Mouse (Mus musculus): ENCODE data around the gene Olfr1215.
"Not testable (repeated sequence)": the region's sequence is repeated elsewhere in the genome, so short reads cannot be mapped to it uniquely, and the experiment has no call there.

The Olfr1215 gene

DNA sequence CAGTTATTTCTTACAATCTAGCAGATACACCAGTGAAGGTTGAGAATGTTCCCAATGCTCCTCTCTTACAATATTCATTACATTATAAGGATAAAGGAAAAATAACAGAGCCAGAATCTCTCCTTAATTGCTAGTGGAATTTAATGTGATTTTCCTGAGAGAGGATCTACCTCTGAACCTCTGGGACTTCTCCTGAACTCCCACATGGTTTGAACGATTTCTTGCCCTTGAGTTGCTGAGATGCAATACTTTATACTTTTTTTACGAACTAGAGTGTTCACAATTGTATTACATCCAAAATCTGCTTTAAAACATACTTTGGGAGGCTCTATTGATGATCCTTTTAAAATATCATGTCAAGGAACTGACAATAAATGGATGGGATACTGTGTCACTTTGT lies at the start of gene Olfr1215:
TSS of gene Olfr1215 (minus strand) at position 101 of the 400 bp plus-strand sequence.
- no peak for DNase-seq (ENCODE audit: extremely low read depth, insufficient read length, low spot score)

- DNase-seq (ENCODE audit: extremely low read depth, insufficient read length, low spot score): no peak
These were observed 25.2 kb upstream of the Olfr1215 start, which contains the start of gene Olfr1217 for GRCm38 (mm10) chr2:89031965-89032364. Gene Olfr1217, minus strand, starts transcription at chr2:89032065.

- not testable (repeated sequence) for DNase-seq (ENCODE audit: extremely low read depth, insufficient read length, low spot score)
These were observed 14.7 kb upstream of the Olfr1215 start for GRCm38 (mm10) chr2:89021436-89021835.

GRCm38 (mm10) chr2:89018240-89018639 lies 11.5 kb upstream of the Olfr1215 start, which contains the start of gene Olfr1216:
Gene Olfr1216, minus strand, starts transcription at chr2:89018340.
- no peak for DNase-seq (ENCODE audit: extremely low read depth, insufficient read length, low spot score)

- no peak for DNase-seq (ENCODE audit: extremely low read depth, insufficient read length, low spot score)
These were observed 14.2 kb downstream of the Olfr1215 start, which contains the start of gene Olfr1214 for GRCm38 (mm10) chr2:88992553-88992952. Gene Olfr1214, minus strand, starts transcription at chr2:88992653.

GRCm38 (mm10) chr2:88980181-88980580 lies 26.6 kb downstream of the Olfr1215 start, which contains the start of gene Gm13762:
Gene Gm13762, minus strand, starts transcription at chr2:88980281.
- DNase-seq (ENCODE audit: extremely low read depth, insufficient read length, low spot score): no peak

- no peak for DNase-seq (ENCODE audit: extremely low read depth, insufficient read length, low spot score)
These were observed 53.1 kb downstream of the Olfr1215 start, which contains the start of gene Olfr1212 for GRCm38 (mm10) chr2:88953669-88954068. Gene Olfr1212, plus strand, starts transcription at chr2:88953969.

All from 3134 (cell line).